Mouse (Mus musculus) neural tube, embryonic 10.5 days (tissue): ENCODE results near the gene Gm20696.

Source experiments
- DNase-seq: peaks from one replicate; pipeline ENCODE4 v3.0.0-alpha.2; 2017; ENCODE audit warnings: low spot score; ENCODE audit errors: extremely low spot score

The Gm20696 gene

DNA sequence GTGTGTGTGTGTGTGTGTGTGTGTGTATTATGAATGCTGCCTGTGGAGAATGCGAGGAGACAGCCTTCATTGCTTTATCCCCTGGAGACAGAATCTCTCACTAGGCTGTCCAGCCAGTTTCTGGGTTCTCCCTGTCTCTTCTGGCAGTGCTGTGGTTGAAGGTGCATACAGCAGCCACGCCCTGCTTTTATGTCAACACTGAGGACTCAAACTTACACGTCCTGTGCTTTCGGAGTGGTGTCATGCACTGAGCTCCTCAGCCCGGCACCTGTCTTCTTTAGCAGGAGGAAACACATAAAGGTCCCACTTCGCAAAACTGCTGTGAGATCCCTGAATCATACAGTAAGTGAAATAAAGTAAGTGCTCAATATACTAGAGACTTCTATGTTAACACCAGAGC, 264.8 kb downstream of the Gm20696 start:
- DNase-seq = no peak

DNA sequence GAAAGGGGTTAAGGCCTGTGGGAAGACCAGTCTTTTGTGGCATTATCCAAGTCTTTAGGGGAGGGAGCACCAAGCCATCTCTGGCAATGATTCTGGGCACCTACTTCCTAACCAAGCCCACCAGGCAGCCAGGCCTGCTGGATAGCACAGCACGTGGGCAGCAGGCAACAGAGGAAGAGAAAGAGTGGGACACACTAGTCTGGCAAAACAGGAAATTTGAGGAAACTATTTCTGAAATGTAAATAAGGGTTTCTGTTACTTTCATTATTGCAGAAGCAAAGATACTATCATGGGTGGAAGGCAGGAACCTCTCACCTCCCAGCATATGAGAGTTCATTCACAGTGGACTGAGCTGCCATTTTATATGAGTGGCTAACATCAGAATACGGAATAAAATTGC, 265.4 kb downstream of the Gm20696 start:
- DNase-seq = no peak

DNA sequence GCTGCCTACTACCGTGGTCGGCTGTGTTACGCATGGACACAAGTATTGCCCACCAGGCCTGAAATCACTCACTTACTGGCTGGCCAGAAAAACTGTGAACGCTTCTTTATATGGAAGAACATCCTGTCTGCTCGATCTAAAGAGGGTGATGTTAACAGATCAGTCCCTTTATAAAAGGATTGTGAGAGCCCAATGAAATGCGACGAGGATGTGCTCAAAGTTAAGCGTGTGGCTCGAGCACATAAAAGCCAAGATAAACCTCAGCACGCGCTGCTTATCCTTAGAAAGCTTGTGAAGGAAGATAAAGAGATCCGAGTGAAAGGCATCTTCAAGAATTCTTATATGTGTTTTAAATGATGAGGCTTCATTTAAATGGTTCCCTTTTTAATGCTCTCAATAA, 270.9 kb downstream of the Gm20696 start:
- no peak for DNase-seq

DNA sequence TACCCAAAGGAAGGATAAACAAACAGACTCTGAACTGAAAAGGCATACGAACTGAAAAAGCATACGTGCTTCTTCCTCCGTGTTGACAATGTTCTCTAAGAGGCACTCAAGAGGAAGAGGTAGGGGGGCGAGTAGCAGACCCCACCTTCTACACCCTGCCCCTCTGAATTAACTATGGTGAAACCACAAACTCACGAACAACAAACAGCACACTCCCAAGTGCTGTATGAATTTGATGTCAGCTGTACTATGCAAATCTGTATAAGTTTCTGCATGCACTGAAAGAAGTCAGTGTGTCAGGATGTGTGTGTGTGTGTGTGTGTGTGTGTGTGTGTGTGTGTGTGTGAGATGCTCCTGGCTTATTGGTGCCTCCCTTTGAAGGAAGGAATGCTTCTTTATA, 271.8 kb downstream of the Gm20696 start:
- no peak for DNase-seq

DNA sequence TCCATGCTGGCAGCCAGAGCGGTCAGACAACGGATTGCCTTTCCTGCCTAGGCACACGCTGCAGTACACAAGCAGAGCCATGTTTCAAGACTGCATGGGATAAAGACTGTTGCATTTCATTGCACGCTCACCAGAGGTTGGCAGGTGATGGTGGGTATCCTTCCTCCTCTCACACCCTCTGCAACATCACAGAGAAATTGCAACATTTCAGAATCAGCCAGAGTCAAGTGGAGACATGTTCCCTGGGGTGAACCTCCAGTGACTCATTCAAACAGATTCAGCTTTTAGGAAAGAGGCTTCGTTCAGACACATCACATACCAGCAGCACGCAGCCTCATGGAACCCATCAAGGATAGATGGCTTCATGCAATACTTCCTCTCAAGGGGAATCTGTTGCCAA, 274.1 kb downstream of the Gm20696 start:
- DNase-seq = no peak

DNA sequence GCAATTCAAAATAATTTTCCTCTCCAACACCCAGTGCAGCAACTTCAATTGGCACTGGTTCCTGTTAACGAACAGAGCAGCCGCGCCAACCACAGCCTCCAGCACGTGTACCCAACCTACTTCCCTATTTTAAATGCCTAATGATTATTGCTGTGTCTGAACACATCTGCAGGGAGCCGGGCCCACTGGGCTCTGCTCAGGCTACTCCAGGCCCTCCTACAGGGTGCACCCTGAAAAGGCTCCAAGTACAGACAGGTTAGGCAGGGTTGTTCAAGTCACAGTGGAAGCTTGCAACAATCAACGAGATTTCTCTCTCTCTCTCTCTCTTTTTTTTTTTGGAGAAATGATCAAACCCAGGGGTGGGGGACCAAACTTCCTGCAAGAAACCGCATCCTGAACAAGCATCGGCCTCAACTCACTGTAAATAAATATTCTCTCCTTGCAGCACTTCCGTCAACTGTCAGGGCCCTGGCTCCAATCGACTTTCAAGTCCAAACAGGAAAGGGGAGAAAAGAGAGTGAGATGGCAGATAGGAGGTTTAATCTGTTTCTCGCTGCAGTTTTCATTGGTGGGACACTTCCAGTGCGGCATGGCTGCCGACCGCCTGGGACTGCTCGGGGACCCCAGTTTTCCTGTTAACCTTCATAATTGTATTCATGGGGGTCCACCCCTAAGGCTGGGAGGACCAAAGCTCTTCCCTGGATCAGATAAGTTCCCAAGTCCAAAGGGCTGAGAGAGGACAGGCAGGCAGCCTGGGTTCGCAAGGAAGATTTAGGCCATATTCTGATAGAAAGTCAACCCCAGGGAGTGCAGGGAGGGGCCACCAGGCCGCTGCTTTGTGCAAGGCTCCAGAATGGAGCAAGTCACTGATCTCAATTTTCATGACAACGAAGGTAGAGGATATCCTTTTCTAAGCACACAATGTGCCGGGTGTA, 277.6 kb downstream of the Gm20696 start:
- DNase-seq = no peak

DNA sequence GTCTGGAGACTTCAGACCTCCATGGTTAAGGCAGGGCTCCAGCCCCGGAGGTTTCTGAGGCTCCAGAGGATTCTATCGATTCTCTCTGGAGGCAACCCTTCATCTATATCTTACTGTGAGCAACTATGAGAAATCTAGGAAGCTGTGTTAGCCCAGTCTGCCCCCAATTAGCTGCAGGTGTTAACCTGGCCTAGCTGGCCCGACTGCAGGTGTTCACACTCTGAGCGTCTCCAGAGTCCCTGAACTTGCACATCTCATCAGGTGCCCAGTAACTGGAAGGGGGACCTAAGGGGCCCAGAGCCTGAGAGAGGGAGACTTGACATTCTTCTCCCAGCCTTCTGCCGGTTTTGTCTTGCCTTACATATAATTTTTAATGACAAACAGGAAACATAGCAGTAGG, 278.6 kb downstream of the Gm20696 start:
- DNase-seq = no peak

DNA sequence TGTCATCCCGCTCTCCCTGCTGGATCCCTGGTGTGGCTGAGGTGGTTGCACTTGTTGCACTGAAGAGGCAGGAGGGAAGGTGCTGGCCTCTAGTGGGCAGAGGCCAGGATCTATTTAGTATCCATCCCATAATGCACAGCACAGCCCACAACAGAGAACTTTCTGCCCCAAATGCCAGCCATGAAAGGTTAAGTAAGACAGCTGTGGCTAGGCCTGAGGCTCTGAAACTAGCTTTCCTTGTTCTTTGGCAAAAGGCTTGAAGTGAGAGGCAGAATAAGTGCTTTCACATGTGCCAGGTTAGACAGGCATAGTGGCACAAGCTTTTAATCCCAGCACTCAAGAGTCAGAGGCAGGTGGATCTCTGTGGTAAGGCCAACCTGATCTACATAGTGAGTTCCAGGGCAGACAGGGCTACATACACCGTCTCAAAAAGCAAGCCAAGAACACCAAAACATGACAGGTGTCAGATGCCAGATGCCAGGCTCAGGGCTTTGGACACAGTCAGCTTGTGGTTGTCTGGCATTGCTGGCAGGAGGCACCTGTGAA, 281.5 kb downstream of the Gm20696 start:
- no peak for DNase-seq

DNA sequence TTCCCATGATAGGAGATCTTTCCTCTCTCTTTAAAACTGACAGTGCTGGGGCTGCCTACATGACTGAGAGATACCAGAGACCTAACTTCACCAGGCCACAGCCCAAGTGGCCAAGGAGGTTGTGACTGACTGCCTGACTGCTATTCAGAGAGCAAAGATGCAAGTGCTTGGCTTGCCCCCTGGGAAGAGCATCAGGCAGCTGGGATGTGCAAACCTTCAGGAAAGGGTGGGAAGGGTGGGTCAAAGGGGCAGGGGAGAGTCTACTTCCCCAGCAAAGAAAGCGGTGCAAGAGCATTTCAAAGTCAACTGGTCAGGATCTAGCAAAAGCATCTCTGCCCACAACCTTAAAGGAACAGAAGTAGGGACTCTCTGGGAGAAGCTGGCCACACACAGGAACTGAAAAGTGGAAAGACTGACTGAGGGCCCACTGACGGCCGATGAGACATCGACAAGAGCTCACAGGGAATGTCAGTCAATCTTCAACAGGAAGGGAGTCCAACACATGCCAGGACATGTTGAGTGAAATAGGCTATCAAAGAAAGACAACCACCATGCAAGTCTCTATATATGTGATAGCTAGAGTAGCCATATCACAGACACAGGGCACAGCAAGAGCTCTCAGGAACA, 282.6 kb downstream of the Gm20696 start:
- DNase-seq = no peak

DNA sequence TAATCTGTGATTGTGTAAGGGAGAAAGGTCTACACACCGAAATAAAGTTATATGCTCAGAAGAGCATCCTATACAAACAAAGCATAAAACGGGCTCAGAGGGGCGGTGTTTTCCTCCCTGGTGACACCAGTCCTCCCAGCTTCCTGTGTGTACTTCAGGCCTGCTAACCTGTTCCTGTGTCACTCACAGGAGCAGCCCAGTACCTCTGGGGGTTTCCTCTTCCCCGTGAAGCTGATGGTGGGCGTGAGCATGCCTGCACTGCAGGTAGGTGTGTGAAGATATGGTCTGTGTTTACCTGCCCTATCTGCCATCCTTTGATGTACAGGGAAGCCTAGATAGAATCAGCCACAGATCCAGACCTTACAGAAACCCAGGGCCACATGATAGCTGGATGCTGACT, 286.5 kb downstream of the Gm20696 start:
- no peak for DNase-seq

DNA sequence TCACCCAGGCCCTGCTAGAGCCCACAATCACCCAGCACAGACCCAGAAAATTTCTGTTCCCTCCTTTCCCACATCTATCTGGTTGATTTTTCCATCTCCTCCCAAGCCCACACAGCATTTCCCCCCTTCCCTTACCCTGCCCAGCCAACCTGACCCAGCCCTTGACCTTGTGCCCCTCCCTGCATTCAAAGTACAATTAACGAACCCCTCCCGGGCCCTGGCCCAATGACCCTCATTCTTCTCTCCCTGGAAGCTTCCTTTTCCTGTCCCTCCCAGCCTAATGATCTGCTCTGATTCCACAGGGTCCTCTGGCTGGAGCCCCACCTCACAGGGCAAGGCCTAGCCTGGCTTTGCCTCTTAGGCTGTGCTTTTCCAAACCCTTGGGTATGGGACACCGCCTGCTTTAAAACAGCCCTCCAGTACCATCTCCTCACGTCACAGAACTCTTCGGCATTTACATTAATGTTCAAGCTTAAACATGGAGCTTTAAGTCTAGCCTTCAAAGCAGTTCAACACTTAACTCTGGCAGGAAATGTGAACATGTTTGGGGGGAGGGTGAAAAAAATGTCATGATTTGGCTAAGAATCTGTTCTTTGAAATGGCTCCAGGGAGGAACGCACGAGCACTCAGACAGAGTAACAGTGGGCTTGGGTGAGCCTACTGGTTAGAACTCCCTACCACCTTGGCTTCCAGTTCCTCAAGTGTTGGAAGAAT, 287.4 kb downstream of the Gm20696 start:
- no peak for DNase-seq

DNA sequence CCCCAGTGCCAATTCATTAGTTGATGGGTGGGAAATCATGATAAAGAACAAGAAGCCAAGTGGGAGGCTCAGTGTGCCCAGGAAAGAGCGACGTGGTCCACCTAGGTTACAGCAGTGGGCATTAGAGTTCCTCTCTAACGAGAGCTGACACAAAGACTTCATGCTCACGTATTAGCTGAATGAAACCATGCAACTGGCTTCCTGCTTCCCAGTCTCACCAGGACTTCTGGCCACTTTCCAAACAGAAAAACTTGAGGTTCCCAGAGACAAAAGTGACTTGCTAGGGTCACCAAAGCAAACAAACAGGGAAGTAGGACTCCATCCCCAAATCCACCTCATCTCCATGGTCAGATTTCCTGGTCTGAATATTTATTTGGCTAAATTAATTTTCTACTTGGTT, 288.9 kb downstream of the Gm20696 start:
- no peak for DNase-seq

DNA sequence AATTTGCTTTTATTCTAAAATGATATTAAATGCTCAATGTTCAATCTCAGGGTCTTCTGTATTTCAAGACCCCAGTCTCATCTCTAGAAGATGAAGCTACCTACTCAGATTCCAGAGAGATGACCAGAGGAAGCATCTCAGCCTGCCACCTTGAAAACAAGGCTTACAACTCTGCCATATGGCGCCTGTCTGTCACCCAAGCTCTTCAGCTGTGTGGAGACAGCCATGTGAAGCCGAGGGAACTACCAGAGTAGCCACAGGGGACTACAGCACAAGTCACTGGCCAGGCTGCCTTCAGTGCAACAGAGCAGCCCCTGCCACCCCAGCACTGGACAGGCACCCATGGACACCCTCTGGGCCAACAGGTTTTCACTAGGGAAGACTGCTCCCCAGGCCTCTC, 289.5 kb downstream of the Gm20696 start:
- DNase-seq = no peak

DNA sequence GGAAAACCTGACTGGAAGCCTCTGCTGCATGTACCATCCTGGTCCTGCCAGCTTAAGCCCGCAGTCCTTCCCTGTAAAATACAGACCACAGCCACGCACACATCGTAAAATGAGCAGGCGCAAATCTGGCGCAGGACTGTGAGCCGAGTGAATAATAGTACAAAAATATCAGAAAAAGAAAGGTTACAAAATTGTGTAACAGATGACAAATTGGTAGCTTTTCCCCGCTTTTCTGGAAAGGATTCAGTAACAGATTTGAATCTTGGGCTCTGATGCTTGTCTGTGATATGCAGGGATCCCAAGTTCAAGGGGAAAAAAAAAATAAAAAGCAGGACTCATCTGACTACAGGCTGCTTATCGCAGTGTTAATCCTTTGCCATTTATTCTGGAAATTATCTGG, 289.9 kb downstream of the Gm20696 start:
- no peak for DNase-seq

DNA sequence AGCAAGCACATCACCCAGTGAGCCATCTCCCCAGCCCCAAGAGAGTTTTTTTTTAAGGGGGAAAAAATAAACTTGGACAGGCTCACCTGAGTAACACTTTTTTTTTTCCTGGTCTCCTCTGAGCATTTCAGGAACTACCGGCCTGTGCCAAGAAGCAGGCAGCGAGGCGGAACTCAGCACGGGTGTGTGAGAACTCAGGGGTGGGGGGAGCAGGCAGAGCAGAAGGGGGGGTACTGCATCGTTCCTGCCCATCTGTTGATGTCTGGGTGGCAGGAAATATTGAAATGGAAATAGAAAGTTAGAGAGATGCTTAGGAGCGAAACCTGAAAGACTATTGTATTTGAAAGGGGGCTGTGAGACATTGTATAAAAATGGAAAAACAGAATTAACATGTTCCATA, 290.7 kb downstream of the Gm20696 start:
- no peak for DNase-seq

DNA sequence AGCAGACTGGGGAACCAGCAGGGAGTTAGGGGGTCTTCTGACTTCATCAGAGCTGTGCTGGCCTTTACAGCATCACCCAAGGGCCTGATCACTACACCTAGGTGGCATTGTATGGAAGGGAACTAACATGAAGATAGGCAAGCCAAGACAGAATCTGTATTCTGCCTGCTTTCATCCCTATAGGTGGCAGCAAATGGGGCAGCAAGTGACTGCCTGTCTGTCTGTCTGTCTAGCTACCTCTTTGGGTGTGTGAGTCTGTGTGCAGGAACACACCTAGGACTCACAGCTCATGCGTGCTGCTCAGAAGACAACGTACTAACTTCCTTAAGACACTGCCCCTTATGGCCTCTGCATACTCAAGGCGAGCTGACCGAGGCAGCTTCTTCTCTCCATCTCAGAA, 291.2 kb downstream of the Gm20696 start:
- DNase-seq = no peak

DNA sequence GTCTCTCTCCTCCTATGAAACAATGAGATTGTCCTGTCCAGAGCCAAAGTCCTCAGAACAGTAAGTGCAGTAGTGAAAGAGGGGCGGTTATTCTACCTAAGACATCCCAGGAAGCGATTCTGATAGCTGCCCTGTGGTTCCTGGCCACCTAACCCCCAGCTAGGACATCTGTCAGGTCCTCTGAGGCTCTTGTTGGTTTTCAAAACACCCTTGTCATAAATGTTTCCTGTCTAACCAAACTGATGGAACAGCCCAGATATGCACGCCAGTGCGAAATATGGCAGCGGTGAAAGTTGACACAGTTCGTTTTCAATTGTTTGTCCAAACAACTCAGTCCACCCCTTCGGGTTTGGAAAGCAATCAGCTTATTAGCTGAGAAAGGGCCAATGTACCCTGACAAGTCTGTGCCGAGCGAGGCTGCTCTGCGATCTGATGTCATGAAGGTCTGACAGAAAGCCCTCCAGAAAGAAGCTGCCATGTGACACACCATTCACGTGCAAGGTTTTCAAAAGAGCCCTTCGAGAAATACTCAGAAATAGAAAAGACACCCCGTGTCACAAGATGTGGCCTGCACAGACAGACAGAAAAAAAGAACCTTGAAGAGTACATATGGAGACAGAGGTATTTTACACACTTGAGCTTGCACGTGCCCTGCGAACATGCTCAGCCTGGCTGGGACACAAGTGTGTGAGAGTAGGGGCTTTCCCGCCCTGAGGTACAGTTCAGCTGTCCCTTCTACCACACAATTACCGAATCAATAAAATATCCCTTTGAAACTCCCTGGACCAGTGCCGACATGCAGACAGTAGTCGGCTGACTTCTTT, 291.9 kb downstream of the Gm20696 start:
- DNase-seq = no peak

DNA sequence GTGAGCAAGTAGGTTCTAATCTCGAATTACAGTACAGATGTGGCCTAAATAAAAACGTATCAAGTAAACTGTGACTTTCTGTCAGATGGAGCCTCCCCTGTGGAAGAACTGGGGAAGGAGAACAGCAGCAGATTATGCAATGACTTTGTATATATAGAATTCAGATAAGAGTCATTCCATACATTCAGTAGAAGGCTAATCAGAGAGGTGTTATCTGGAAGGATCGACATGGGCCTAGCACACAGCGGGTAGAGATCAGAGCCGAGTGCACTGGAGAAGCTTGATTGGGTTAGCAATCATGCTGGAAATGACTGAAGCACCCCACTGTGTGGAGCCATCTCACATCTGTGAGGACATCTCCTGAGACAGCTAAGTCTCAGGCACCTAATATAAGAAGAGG, 294.2 kb downstream of the Gm20696 start:
- DNase-seq = no peak

DNA sequence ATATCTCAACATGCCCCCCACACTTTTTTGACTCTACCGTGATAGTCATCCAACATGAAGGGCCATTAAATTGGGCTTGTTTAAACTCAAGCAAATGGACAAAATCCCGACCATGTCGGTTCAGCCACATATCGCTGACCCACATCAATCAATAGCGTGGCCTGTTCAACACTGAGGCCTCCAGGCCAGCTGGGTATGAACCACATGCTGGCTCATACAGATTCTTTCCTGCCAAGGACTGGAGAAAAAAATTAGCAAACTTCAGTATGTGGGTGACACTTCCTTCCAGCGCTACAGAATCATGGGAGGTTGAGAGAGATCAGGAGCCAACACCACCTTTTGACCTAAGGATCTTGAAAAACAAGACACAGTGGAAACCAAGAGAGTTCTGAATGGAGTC, 294.6 kb downstream of the Gm20696 start:
- no peak for DNase-seq

DNA sequence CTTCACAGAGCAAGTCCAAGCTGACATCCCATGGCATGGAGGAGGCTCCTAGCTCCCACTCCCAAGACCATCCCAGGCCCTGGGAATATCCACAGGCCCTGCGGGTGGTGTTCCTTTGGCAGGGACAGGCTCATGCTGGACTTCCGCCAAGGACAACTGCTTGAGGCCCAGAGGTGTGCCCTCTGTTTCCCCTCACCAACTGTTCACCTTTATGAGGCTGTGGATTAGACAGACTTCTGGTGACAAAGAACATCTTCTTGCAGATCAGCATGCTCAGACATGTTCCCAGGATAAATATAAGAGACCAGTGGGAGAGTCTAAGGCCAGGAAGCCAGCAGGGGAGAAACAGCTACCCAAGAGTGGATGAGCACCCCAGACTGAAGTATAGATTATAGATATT, 296.7 kb downstream of the Gm20696 start:
- no peak for DNase-seq

DNA sequence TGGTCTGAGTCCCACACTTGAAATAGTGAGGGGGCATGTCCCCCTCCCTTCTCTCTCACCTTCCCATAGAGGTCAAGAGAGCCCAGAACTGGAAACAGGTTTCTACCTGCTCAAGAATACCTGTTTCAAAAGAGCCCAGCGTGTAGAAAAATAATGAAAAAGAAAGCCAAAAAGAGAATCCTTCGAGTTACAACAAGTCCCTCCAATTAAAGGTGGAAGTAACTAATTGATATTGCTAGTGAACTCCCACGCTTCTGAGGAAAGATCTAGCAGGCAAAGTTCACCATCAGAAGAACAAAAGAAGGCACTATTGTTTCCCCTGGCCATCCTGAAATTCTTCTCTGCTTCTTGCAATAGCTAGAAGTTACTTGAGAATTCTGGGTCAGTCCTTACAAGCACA, 297.4 kb downstream of the Gm20696 start:
- no peak for DNase-seq
